10 mouse cellular contexts compared by ENCODE assay signal in genomic region chr12:16021202-16021821, GRCm38 (mm10).
DNase-seq lines count a peak whose midpoint lies in the region; ATAC-seq lines count a peak whose summit lies in the region.
"Had no signal": no experiment of that assay in that cellular context is flagged by ENCODE, and none has a peak within 500 bp of the region (broad histone marks: within the 10 kb centered on the region; RNA-seq: fewer than 3 reads in every experiment).

No protein-coding gene starts in this region.

- peak; percentile 53 for DNase-seq in embryonic facial prominence, embryonic 14.5 days (ENCODE audit: low spot score)
- DNase-seq in embryonic facial prominence, embryonic 10.5 days (ENCODE audit: low spot score), result no peak
- DNase-seq in adrenal gland, postnatal 4 days (ENCODE audit: low spot score in 2 of 2), result no peak
- no peak for DNase-seq in midbrain, embryonic 10.5 days (ENCODE audit: low spot score)

- H3K36me3 ChIP-seq in embryonic facial prominence, embryonic 14.5 days (ENCODE audit: control insufficient read depth, insufficient read depth, low read length), result no peaks in the 10 kb centered on the region
- no peaks in the 10 kb centered on the region for H3K36me3 ChIP-seq in embryonic facial prominence, embryonic 10.5 days (replicated peaks)
- no peaks in the 10 kb centered on the region for H3K36me3 ChIP-seq in megakaryocyte, embryonic 14.5 days (replicated peaks; ENCODE audit: low read length)
- no peaks in the 10 kb centered on the region for H3K36me3 ChIP-seq in stomach, embryonic 16.5 days (ENCODE audit: control insufficient read depth, insufficient read depth, low read length)
- H3K36me3 ChIP-seq in midbrain, embryonic 10.5 days, result no peaks in the 10 kb centered on the region
- H3K36me3 ChIP-seq: neural tube, embryonic 12.5 days had no signal

- ATAC-seq in embryonic facial prominence, embryonic 14.5 days (ENCODE audit: low read depth), result 0 out of 2 replicates have a peak, but pooled peaks have one; percentile 55
- no peak for ATAC-seq in megakaryocyte, adult 5-6 weeks (ENCODE audit: poor library complexity, severe bottlenecking)
- peak; percentile 56 to 62; a peak in 2 of 4 replicates for ATAC-seq in hematopoietic stem cell, adult 5-6 weeks (replicated peaks in 1 of 2; ENCODE audit: insufficient read depth in 1 of 2, low FRiP score in 2 of 2, low TSS enrichment in 1 of 2, low read depth in 1 of 2, poor library complexity in 2 of 2, severe bottlenecking in 2 of 2)
- ATAC-seq in stomach, embryonic 16.5 days (ENCODE audit: insufficient read depth, low FRiP score), result peak; percentile 60; the same call in 1 of the 2 replicates
- ATAC-seq: hindbrain, embryonic 16.5 days had no signal

- no peak overlapping the region for H3K27ac ChIP-seq in embryonic facial prominence, embryonic 14.5 days (replicated peaks; ENCODE audit: low read depth, low read length)
- no peak overlapping the region for H3K27ac ChIP-seq in embryonic facial prominence, embryonic 10.5 days (replicated peaks)
- H3K27ac ChIP-seq in stomach, embryonic 16.5 days (ENCODE audit: low read length), result no peak overlapping the region
- H3K27ac ChIP-seq in midbrain, embryonic 10.5 days (replicated peaks), result no peak overlapping the region
- H3K27ac ChIP-seq: neural tube, embryonic 12.5 days had no signal

- H3K4me3 ChIP-seq in embryonic facial prominence, embryonic 14.5 days (ENCODE audit: low read depth, low read length), result no peak overlapping the region
- no peak overlapping the region for H3K4me3 ChIP-seq in embryonic facial prominence, embryonic 10.5 days
- H3K4me3 ChIP-seq in megakaryocyte, embryonic 14.5 days (replicated peaks), result peak overlapping the region; percentile 70
- H3K4me3 ChIP-seq in stomach, embryonic 16.5 days (replicated peaks; ENCODE audit: low read length), result no peak overlapping the region
- no peak overlapping the region for H3K4me3 ChIP-seq in midbrain, embryonic 10.5 days
- H3K4me3 ChIP-seq: neural tube, embryonic 12.5 days had no signal

- WGBS in embryonic facial prominence, embryonic 14.5 days, result 52% methylated on average over 1 of the region's 1 CpGs
- WGBS in embryonic facial prominence, embryonic 10.5 days, result 72% methylated on average over 1 of the region's 1 CpGs
- 31% methylated on average over 1 of the region's 1 CpGs for WGBS in stomach, embryonic 16.5 days
- 75% methylated on average over 1 of the region's 1 CpGs for WGBS in midbrain, embryonic 10.5 days

- H3K9ac ChIP-seq in embryonic facial prominence, embryonic 14.5 days (ENCODE audit: low read depth, low read length), result no peak overlapping the region
- H3K9ac ChIP-seq in stomach, embryonic 16.5 days (ENCODE audit: low read length), result no peak overlapping the region
- H3K9ac ChIP-seq: neural tube, embryonic 12.5 days had no signal

- H3K9me3 ChIP-seq in embryonic facial prominence, embryonic 14.5 days (ENCODE audit: control insufficient read depth, low read length), result no peaks in the 10 kb centered on the region
- no peaks in the 10 kb centered on the region for H3K9me3 ChIP-seq in embryonic facial prominence, embryonic 10.5 days
- no peaks in the 10 kb centered on the region for H3K9me3 ChIP-seq in megakaryocyte, embryonic 14.5 days
- H3K9me3 ChIP-seq in stomach, embryonic 16.5 days (replicated peaks; ENCODE audit: control insufficient read depth, low read length), result no peaks in the 10 kb centered on the region
- H3K9me3 ChIP-seq in midbrain, embryonic 10.5 days (replicated peaks), result no peaks in the 10 kb centered on the region
- H3K9me3 ChIP-seq: neural tube, embryonic 12.5 days had no signal

- no peak overlapping the region for H3K4me2 ChIP-seq in embryonic facial prominence, embryonic 14.5 days (ENCODE audit: low read depth, low read length)
- no peak overlapping the region for H3K4me2 ChIP-seq in stomach, embryonic 16.5 days (ENCODE audit: low read depth, low read length)
- H3K4me2 ChIP-seq: neural tube, embryonic 12.5 days had no signal

- H3K27me3 ChIP-seq in embryonic facial prominence, embryonic 14.5 days (replicated peaks; ENCODE audit: control insufficient read depth, insufficient read depth, low read length), result no peaks in the 10 kb centered on the region
- no peaks in the 10 kb centered on the region for H3K27me3 ChIP-seq in embryonic facial prominence, embryonic 10.5 days (replicated peaks; ENCODE audit: low read depth, poor library complexity, severe bottlenecking)
- no peaks in the 10 kb centered on the region for H3K27me3 ChIP-seq in megakaryocyte, embryonic 14.5 days (replicated peaks)
- no peaks in the 10 kb centered on the region for H3K27me3 ChIP-seq in stomach, embryonic 16.5 days (ENCODE audit: control insufficient read depth, insufficient read depth, low read length)
- no peaks in the 10 kb centered on the region for H3K27me3 ChIP-seq in midbrain, embryonic 10.5 days (ENCODE audit: low read depth, poor library complexity, severe bottlenecking)
- H3K27me3 ChIP-seq: neural tube, embryonic 12.5 days had no signal

- H3K4me1 ChIP-seq in embryonic facial prominence, embryonic 14.5 days (ENCODE audit: control insufficient read depth, insufficient read depth, low read length), result no peaks in the 10 kb centered on the region
- H3K4me1 ChIP-seq in embryonic facial prominence, embryonic 10.5 days, result no peaks in the 10 kb centered on the region
- H3K4me1 ChIP-seq in megakaryocyte, embryonic 14.5 days, result peaks cover 58% of the 10 kb centered on the region
- no peaks in the 10 kb centered on the region for H3K4me1 ChIP-seq in stomach, embryonic 16.5 days (ENCODE audit: control insufficient read depth, insufficient read depth, low read length)
- no peaks in the 10 kb centered on the region for H3K4me1 ChIP-seq in midbrain, embryonic 10.5 days
- H3K4me1 ChIP-seq: neural tube, embryonic 12.5 days had no signal
